Mouse (Mus musculus): ENCODE data around the gene Micall1. TPM values are rescaled to one million over a fixed set of nuclear protein-coding genes. Genes with fewer than 3 reads are reported as not detected.
A peak's percentile ranks its signal among the peaks of the same experiment; 100 is the strongest.

Micall1 gene
- polyA plus RNA-seq (2014; fragmentation: Nextera tagmentation; extraction: Ambion mirVana): 12.1 and 12.5 TPM in 2 replicates

DNA sequence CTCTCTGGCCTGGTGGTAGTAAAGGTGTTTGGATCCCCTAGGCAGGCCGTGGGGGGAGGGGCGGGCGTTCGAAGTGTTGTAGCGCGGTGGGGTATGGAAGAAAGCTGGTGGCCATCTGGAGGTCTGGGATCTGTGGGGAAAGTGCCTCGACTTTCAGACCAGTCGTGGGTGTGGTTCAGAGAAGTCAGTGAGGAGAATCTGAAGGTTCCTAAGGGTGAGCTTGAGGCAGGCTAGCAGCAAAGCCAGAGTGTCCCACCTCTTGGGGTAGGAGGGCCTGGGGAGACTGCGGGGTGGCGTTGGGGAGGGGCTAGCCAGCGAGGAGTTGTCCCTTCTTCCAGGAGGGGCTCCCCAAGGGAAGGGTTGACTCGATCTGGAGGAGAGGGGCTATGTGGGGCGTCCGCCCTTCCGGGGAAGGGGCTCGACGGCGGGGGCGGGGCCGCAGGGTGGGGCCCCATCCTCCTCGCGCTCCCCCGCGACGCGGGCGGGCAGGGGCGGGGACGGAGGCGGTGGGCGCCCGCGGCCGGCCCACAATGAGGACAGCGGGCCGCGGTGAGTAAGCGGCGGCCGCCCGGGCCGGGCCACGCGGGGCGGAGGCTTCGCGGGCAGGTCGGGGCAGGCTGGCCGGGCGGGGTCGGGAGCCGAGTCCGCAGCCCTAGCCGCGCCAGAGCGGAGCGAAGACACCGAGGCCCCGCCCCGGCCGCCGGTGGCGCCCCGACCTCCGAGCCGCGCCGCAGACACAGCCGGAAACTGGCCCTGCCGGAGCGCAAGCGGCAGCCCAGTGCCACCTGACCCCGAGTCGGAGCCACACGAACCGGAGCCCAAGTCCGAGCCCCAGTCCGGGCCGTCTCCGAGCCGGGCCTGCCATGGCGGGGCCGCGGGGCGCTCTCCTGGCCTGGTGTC, at the start of gene Micall1:
TSS of gene Micall1 (plus strand) at position 478 of the 900 bp plus-strand sequence.
- peak; percentile 87 for ATAC-seq (ENCODE audit: insufficient number of reproducible peaks, insufficient read depth, low FRiP score, low read depth)
- WGBS: under 1% methylated on average over 64 of the region's 85 CpGs
- Histone ChIP-seq H3K36me3 (ENCODE audit: control insufficient read depth, insufficient read depth, low read length) (peaks cover 6% of the 10 kb centered on the region), H3K27me3 (ENCODE audit: control insufficient read depth, insufficient read depth, low read length) (no peaks in the 10 kb centered on the region), H3K27ac (ENCODE audit: low read length) (peak within 1 kb of the TSS; percentile 85), H3K9ac (replicated peaks; ENCODE audit: low read depth, low read length) (peak within 1 kb of the TSS; percentile 74), H3K4me1 (ENCODE audit: control insufficient read depth, insufficient read depth, low read length) (peaks cover 22% of the 10 kb centered on the region; the same call in 1 of the 2 replicates), H3K4me2 (replicated peaks; ENCODE audit: low read depth, low read length) (peak within 1 kb of the TSS; percentile 98), H3K4me3 (ENCODE audit: low read depth, low read length) (peak within 1 kb of the TSS; percentile 89), H3K9me3 (ENCODE audit: control insufficient read depth, low read depth, low read length) (no peaks in the 10 kb centered on the region)

DNA sequence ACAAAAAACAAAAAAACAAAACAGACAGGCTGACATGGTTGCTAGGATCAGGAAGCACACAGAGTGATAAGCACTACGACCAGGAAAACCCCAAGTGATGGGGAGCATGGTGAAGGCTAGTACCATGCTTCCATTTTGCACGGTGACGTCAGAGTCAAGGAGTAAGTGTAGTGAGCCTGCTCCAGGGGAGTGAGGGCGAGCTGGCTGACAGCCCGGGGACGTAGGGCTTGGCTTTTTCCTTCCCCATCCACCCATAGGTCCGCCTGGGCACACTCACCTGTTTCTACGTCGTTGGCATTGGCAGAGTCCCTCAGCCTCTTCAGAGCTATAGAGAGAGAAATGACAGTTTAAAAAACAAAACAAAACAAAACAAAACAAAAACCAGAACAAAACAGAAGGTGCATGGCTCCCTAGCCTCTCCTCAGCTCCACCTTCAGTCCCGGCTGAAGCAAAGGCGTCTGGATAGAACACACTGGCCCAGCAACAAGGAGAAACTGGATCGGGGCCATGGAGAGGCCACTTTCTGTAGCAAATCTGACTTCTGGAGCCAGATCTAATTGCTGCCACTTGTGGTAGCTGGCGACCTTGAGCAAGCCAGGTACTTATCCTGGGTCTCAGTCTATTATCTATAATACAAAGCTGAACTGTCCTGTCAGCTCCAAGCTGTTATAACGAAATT, 47.7 kb upstream of the Micall1 start:
- H3K4me2 ChIP-seq (replicated peaks; ENCODE audit: low read depth, low read length): peak overlapping the region; percentile 68; the same call in 1 of the 2 replicates
- ATAC-seq (ENCODE audit: insufficient number of reproducible peaks, insufficient read depth, low FRiP score, low read depth): no peak
- H3K27ac ChIP-seq (ENCODE audit: low read length): no peak overlapping the region
- 82% methylated on average over 14 of the region's 14 CpGs for WGBS
- no peak overlapping the region for H3K9ac ChIP-seq (replicated peaks; ENCODE audit: low read depth, low read length)
- peaks cover 40% of the 10 kb centered on the region for H3K36me3 ChIP-seq (ENCODE audit: control insufficient read depth, insufficient read depth, low read length)
- no peaks in the 10 kb centered on the region for H3K9me3 ChIP-seq (ENCODE audit: control insufficient read depth, low read depth, low read length)
- H3K4me1 ChIP-seq (ENCODE audit: control insufficient read depth, insufficient read depth, low read length): 0 out of 2 replicates have a peak, but pooled peaks cover 9% of the 10 kb centered on the region
- no peaks in the 10 kb centered on the region for H3K27me3 ChIP-seq (ENCODE audit: control insufficient read depth, insufficient read depth, low read length)
- H3K4me3 ChIP-seq (ENCODE audit: low read depth, low read length): 0 out of 2 replicates have a peak overlapping the region, but pooled peaks have one; percentile 89

DNA sequence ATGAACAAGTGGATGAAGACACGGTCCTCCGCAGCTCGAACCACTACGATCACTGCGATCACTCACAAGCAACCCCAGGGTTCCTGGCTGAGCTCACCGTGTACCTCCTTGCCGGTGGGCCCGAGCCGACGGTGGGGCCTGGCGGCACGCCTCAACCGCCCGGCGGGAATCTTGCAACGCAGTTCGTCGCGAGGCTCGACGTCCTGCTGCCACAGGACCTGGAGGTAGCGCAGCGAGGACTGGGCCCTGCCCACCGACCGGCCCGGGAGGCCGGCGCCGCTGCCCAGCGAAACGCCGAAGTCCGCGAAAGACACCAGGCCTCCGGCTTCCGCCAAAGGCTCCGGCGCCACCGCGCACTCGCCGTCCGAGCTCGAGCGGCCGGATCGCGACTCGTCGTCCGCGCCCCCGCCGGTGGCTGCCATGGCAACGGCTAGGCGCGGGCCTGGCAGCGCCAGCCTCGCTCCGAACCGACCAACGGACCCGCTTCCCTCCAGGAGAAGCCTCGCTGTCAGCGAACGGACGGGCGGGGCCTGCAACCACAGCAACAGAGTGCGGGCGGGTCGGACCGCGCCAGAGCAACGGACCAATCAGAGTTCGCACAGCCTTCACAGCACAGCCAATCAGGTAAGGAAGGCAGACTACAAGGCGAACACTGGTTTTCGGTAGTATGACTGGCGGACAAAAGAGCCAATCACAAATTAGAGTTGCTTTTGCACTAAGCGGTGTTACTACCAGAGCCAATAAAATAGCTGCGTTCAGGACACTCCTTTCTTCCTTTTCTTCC, 46.1 kb upstream of the Micall1 start, which contains the start of gene Ankrd54:
TSS of gene Ankrd54 (minus strand) at position 518 of the 784 bp plus-strand sequence.
- peak within 1 kb of the TSS; percentile 71 for H3K27ac ChIP-seq (ENCODE audit: low read length)
- peaks cover 30% of the 10 kb centered on the region for H3K36me3 ChIP-seq (ENCODE audit: control insufficient read depth, insufficient read depth, low read length)
- 0 out of 2 replicates have a peak, but pooled peaks cover 9% of the 10 kb centered on the region for H3K4me1 ChIP-seq (ENCODE audit: control insufficient read depth, insufficient read depth, low read length)
- under 1% methylated on average over 79 of the region's 80 CpGs for WGBS
- H3K4me2 ChIP-seq (replicated peaks; ENCODE audit: low read depth, low read length): peak within 1 kb of the TSS; percentile 68
- H3K9me3 ChIP-seq (ENCODE audit: control insufficient read depth, low read depth, low read length): no peaks in the 10 kb centered on the region
- H3K4me3 ChIP-seq (ENCODE audit: low read depth, low read length): peak within 1 kb of the TSS; percentile 89
- peak within 1 kb of the TSS; percentile 82 for H3K9ac ChIP-seq (replicated peaks; ENCODE audit: low read depth, low read length)
- no peaks in the 10 kb centered on the region for H3K27me3 ChIP-seq (ENCODE audit: control insufficient read depth, insufficient read depth, low read length)
- peak; percentile 100 for ATAC-seq (ENCODE audit: insufficient number of reproducible peaks, insufficient read depth, low FRiP score, low read depth)

DNA sequence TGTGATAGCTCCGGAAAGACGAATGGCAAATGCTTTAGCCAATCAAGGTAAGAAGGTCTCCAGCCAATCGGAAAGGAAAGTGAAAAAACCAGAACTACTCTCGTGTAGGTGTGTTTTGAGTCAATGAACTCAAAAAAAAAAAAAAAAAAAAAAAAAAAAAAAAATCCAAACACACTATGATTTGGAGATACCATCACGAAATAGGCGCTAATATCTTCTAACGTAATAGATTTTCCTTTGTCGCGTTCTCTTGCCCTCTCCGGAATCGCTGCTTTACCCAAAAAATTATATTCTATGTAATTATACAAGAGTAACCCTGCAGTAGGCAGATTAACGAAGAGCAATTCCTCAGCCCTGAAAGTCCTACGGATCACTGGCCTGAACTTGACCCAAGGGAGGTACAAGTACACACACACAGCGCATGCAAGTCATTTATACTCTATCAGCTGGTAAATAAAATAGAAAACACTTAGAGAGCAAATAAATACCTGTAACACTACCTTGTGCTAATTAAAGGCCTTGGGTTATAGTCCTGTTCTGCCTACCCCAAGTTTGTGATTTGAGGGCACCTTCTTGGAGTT, 45.4 kb upstream of the Micall1 start:
- H3K9ac ChIP-seq (replicated peaks; ENCODE audit: low read depth, low read length): no peak overlapping the region
- H3K36me3 ChIP-seq (ENCODE audit: control insufficient read depth, insufficient read depth, low read length): peaks cover 24% of the 10 kb centered on the region
- peak overlapping the region; percentile 89; the same call in 1 of the 2 replicates for H3K4me3 ChIP-seq (ENCODE audit: low read depth, low read length)
- WGBS: 11% methylated on average over 14 of the region's 14 CpGs
- 0 out of 2 replicates have a peak, but pooled peaks cover 9% of the 10 kb centered on the region for H3K4me1 ChIP-seq (ENCODE audit: control insufficient read depth, insufficient read depth, low read length)
- no peak for ATAC-seq (ENCODE audit: insufficient number of reproducible peaks, insufficient read depth, low FRiP score, low read depth)
- H3K27ac ChIP-seq (ENCODE audit: low read length): 0 out of 2 replicates have a peak overlapping the region, but pooled peaks have one; percentile 41
- H3K9me3 ChIP-seq (ENCODE audit: control insufficient read depth, low read depth, low read length): no peaks in the 10 kb centered on the region
- H3K4me2 ChIP-seq (replicated peaks; ENCODE audit: low read depth, low read length): peak overlapping the region; percentile 46
- no peaks in the 10 kb centered on the region for H3K27me3 ChIP-seq (ENCODE audit: control insufficient read depth, insufficient read depth, low read length)

DNA sequence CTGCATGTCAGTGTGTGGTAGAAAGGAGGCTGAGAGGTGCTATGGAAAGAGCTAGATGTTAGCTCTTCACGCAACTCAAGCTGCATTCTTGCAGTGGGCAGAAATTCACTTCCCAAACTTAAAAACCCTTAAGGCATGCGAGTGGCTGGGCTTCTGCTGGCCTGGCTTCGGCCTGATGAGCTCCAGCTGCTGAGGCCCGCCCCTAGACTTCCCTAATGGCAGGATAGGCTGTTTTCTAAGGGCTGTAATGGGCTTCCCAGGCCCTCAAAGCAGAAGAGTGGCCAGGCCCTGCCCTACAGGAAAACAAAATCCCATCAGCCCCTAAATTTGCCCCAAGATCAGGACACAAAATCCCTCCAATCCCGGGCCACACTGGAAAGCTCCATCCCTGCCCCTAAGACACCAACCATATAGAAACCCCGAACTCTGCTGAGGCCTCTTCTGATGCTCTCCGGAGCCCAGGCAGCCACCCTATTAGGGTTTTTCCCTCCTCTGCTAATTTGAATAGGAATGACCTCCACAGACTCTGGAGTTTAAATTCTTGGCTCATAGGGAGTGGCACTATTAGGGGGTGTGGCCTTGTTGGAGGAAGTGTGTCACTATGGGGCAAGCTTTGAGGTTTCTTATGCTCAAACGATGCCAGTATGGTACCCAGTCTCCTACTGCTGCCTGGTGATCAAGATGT, 43.5 kb upstream of the Micall1 start:
- Histone ChIP-seq H3K4me1 (ENCODE audit: control insufficient read depth, insufficient read depth, low read length) (0 out of 2 replicates have a peak, but pooled peaks cover 9% of the 10 kb centered on the region), H3K27ac (ENCODE audit: low read length) (peak overlapping the region; percentile 80), H3K27me3 (ENCODE audit: control insufficient read depth, insufficient read depth, low read length) (no peaks in the 10 kb centered on the region), H3K36me3 (ENCODE audit: control insufficient read depth, insufficient read depth, low read length) (peaks cover 5% of the 10 kb centered on the region; the same call in 1 of the 2 replicates), H3K9me3 (ENCODE audit: control insufficient read depth, low read depth, low read length) (no peaks in the 10 kb centered on the region), H3K4me3 (ENCODE audit: low read depth, low read length) (no peak overlapping the region), H3K4me2 (replicated peaks; ENCODE audit: low read depth, low read length) (no peak overlapping the region), H3K9ac (replicated peaks; ENCODE audit: low read depth, low read length) (no peak overlapping the region)
- ATAC-seq (ENCODE audit: insufficient number of reproducible peaks, insufficient read depth, low FRiP score, low read depth): no peak
- 26% methylated on average over 8 of the region's 8 CpGs for WGBS

DNA sequence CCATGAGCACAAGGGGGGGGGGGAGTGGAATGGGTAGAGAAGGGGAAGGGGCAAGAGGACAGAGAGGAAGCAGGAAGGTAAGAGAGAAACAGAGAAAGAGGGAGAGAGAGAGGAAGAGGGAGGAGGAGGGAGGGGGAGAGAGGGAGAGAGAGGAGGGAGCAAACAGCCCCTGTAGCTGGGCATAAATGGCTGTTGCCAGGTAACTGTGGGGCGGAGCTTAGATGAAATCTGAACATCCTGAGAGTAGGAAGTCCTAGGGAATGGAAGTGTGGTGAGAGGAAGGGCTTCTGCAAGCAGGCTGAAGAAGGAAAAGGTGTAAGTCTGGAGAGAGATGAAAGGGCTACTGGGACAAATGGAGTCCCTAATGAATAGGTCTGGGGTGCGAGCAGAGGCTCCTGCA, 42.4 kb upstream of the Micall1 start:
- H3K4me3 ChIP-seq (ENCODE audit: low read depth, low read length): no peak overlapping the region
- H3K9me3 ChIP-seq (ENCODE audit: control insufficient read depth, low read depth, low read length): no peaks in the 10 kb centered on the region
- no peaks in the 10 kb centered on the region for H3K36me3 ChIP-seq (ENCODE audit: control insufficient read depth, insufficient read depth, low read length)
- 0 out of 2 replicates have a peak, but pooled peaks cover 9% of the 10 kb centered on the region for H3K4me1 ChIP-seq (ENCODE audit: control insufficient read depth, insufficient read depth, low read length)
- H3K27me3 ChIP-seq (ENCODE audit: control insufficient read depth, insufficient read depth, low read length): no peaks in the 10 kb centered on the region
- no peak overlapping the region for H3K27ac ChIP-seq (ENCODE audit: low read length)
- no peak for ATAC-seq (ENCODE audit: insufficient number of reproducible peaks, insufficient read depth, low FRiP score, low read depth)
- no peak overlapping the region for H3K9ac ChIP-seq (replicated peaks; ENCODE audit: low read depth, low read length)
- 31% methylated on average over 2 of the region's 2 CpGs for WGBS
- no peak overlapping the region for H3K4me2 ChIP-seq (replicated peaks; ENCODE audit: low read depth, low read length)

DNA sequence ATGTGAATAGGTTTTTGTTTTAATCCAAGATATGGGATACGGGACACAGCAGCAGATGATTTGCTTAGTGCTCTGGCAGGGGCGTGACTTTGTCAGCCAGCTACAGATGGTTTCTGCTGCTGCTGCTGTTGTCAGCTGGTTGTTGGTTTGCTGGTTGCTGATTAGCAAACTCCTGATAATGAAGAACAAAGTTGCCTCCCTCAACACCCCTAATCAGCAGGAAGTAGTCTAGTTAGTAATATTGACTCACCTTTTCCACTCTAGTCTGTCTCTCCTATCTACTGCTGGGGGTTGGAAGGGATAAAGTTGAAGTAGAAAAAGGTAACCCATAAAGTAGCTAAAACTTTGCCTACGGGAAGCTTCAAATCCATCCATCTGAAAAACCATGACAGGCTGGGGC, 41.1 kb upstream of the Micall1 start:
- H3K4me3 ChIP-seq (ENCODE audit: low read depth, low read length): no peak overlapping the region
- peak overlapping the region; percentile 16; the same call in 1 of the 2 replicates for H3K27ac ChIP-seq (ENCODE audit: low read length)
- H3K27me3 ChIP-seq (ENCODE audit: control insufficient read depth, insufficient read depth, low read length): no peaks in the 10 kb centered on the region
- H3K36me3 ChIP-seq (ENCODE audit: control insufficient read depth, insufficient read depth, low read length): no peaks in the 10 kb centered on the region
- H3K4me1 ChIP-seq (ENCODE audit: control insufficient read depth, insufficient read depth, low read length): 0 out of 2 replicates have a peak, but pooled peaks cover 4% of the 10 kb centered on the region
- no peak for ATAC-seq (ENCODE audit: insufficient number of reproducible peaks, insufficient read depth, low FRiP score, low read depth)
- H3K9ac ChIP-seq (replicated peaks; ENCODE audit: low read depth, low read length): no peak overlapping the region
- no peak overlapping the region for H3K4me2 ChIP-seq (replicated peaks; ENCODE audit: low read depth, low read length)
- H3K9me3 ChIP-seq (ENCODE audit: control insufficient read depth, low read depth, low read length): no peaks in the 10 kb centered on the region
- 51% methylated on average over 3 of the region's 3 CpGs for WGBS
